Mouse (Mus musculus): Measurements from ENCODE around the gene Ltv1. TPM values are rescaled to one million over a fixed set of nuclear protein-coding genes. Genes with fewer than 3 reads are reported as not detected.
A peak's percentile ranks its signal among the peaks of the same experiment; 100 is the strongest.

Ltv1 gene
- polyA plus RNA-seq, 1 experiment from 2014 or later, result 75.6 TPM

DNA sequence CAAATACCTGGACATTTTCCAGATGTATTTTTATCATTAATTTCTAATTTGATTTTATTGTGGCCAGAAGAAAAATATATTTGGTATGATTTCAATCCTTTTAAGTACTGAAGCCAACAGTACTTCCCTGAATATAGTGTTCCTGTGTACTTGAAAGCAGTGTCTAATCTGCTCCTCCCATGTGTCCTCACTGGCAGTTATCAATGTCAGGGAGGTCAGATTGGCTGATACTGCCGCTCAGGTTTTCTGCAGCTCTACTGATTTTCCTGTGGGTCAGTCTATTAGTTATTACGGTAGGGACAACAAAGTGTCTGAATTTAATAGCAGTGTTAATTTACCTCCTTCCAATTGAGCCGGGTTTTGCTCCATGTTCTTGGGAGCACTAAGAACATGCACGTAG, 30.9 kb downstream of the Ltv1 start:
- ATAC-seq (ENCODE audit: insufficient number of reproducible peaks, insufficient read depth, low FRiP score, low read depth), result no peak
- peaks cover 12% of the 10 kb centered on the region; the same call in 1 of the 2 replicates for H3K9me3 ChIP-seq (ENCODE audit: control insufficient read depth, low read depth, low read length)
- WGBS, result 57% methylated on average over 4 of the region's 4 CpGs
- no peak overlapping the region for H3K27ac ChIP-seq (ENCODE audit: low read length)
- no peak overlapping the region for H3K4me3 ChIP-seq (ENCODE audit: low read depth, low read length)
- no peaks in the 10 kb centered on the region for H3K4me1 ChIP-seq (ENCODE audit: control insufficient read depth, insufficient read depth, low read length)
- no peaks in the 10 kb centered on the region for H3K27me3 ChIP-seq (ENCODE audit: control insufficient read depth, insufficient read depth, low read length)
- no peaks in the 10 kb centered on the region for H3K36me3 ChIP-seq (ENCODE audit: control insufficient read depth, insufficient read depth, low read length)
- no peak overlapping the region for H3K4me2 ChIP-seq (replicated peaks; ENCODE audit: low read depth, low read length)
- no peak overlapping the region for H3K9ac ChIP-seq (replicated peaks; ENCODE audit: low read depth, low read length)

DNA sequence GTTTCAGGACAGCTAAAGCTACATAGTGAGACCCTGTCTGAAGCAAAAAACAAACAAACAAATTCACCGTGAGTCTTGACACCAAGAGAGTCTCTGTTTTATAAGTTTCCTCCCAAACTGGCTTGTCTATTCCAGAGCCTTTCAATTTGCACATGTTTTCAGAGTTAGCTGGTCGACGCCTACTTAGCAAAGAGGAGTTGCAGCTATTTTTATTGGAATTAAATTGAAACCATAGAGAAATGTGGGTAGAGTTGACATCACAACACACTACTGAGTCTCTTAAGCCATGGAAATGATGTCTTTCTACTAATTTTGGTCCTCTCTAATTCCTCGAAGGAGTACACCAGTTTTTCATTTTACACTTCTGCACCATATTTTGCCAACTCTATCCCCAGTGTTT, 32.1 kb downstream of the Ltv1 start:
- H3K9me3 ChIP-seq (ENCODE audit: control insufficient read depth, low read depth, low read length), result peaks cover 12% of the 10 kb centered on the region; the same call in 1 of the 2 replicates
- no peak overlapping the region for H3K9ac ChIP-seq (replicated peaks; ENCODE audit: low read depth, low read length)
- no peak overlapping the region for H3K27ac ChIP-seq (ENCODE audit: low read length)
- no peak for ATAC-seq (ENCODE audit: insufficient number of reproducible peaks, insufficient read depth, low FRiP score, low read depth)
- 90% methylated on average over 4 of the region's 4 CpGs for WGBS
- no peaks in the 10 kb centered on the region for H3K36me3 ChIP-seq (ENCODE audit: control insufficient read depth, insufficient read depth, low read length)
- no peaks in the 10 kb centered on the region for H3K4me1 ChIP-seq (ENCODE audit: control insufficient read depth, insufficient read depth, low read length)
- H3K27me3 ChIP-seq (ENCODE audit: control insufficient read depth, insufficient read depth, low read length), result no peaks in the 10 kb centered on the region
- no peak overlapping the region for H3K4me3 ChIP-seq (ENCODE audit: low read depth, low read length)
- no peak overlapping the region for H3K4me2 ChIP-seq (replicated peaks; ENCODE audit: low read depth, low read length)

DNA sequence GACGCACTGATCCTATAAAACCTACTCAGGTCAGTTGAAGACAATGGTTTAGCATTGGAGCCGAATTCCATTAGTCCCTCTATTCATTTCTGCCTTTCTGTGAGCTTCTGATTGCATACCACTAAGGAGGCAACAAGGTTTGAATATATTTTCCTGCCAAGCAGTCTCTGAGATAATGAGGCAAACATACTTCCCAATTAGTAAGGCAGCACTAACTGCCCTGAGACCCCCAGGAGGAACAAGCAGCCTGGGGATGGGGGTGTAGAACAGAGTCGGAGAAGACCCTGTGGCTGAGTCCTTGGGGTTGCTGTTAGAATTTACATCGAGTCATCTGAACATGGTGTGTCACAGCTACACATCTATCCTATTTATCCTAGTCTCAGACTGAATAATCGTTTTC, 37.6 kb downstream of the Ltv1 start:
- Histone ChIP-seq H3K4me1 (ENCODE audit: control insufficient read depth, insufficient read depth, low read length) (peaks cover 7% of the 10 kb centered on the region; the same call in 1 of the 2 replicates), H3K27me3 (ENCODE audit: control insufficient read depth, insufficient read depth, low read length) (no peaks in the 10 kb centered on the region), H3K9ac (replicated peaks; ENCODE audit: low read depth, low read length) (no peak overlapping the region), H3K4me3 (ENCODE audit: low read depth, low read length) (no peak overlapping the region), H3K9me3 (ENCODE audit: control insufficient read depth, low read depth, low read length) (peaks cover 7% of the 10 kb centered on the region; the same call in 1 of the 2 replicates), H3K27ac (ENCODE audit: low read length) (no peak overlapping the region), H3K36me3 (ENCODE audit: control insufficient read depth, insufficient read depth, low read length) (no peaks in the 10 kb centered on the region), H3K4me2 (replicated peaks; ENCODE audit: low read depth, low read length) (no peak overlapping the region)
- WGBS, result 89% methylated on average over 5 of the region's 5 CpGs
- ATAC-seq (ENCODE audit: insufficient number of reproducible peaks, insufficient read depth, low FRiP score, low read depth), result no peak

DNA sequence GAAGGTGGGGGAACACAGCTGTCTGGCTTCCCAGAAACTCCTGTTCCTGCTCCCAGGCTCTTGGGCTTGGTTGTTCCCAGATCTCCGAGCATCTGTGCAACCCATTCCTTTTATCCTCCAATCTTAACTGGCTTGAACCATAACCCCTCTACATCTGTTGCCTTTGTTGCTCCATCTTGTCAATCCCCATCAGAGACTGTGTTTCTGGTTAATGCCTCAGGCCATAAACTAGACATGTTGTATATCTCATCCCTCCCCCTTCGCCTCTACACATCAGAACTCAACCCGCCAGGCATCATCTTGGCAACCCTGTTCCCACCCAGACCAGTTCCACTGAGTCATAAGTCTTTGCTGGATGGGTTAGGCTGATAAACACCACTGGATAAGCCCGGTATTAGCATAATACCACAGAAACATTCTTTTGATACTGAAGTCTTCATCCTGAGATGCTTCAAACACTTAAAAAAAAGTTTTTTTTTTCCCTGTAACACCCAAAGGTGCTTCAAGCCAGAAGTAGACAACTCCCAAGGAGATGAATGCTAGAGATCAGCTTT, 40.1 kb downstream of the Ltv1 start:
- Histone ChIP-seq H3K9me3 (ENCODE audit: control insufficient read depth, low read depth, low read length) (peaks cover 5% of the 10 kb centered on the region; the same call in 1 of the 2 replicates), H3K27me3 (ENCODE audit: control insufficient read depth, insufficient read depth, low read length) (no peaks in the 10 kb centered on the region), H3K27ac (ENCODE audit: low read length) (no peak overlapping the region), H3K4me1 (ENCODE audit: control insufficient read depth, insufficient read depth, low read length) (peaks cover 7% of the 10 kb centered on the region; the same call in 1 of the 2 replicates), H3K4me3 (ENCODE audit: low read depth, low read length) (no peak overlapping the region), H3K36me3 (ENCODE audit: control insufficient read depth, insufficient read depth, low read length) (no peaks in the 10 kb centered on the region), H3K4me2 (replicated peaks; ENCODE audit: low read depth, low read length) (no peak overlapping the region), H3K9ac (replicated peaks; ENCODE audit: low read depth, low read length) (no peak overlapping the region)
- no peak for ATAC-seq (ENCODE audit: insufficient number of reproducible peaks, insufficient read depth, low FRiP score, low read depth)
- WGBS, result 85% methylated on average over 4 of the region's 4 CpGs

DNA sequence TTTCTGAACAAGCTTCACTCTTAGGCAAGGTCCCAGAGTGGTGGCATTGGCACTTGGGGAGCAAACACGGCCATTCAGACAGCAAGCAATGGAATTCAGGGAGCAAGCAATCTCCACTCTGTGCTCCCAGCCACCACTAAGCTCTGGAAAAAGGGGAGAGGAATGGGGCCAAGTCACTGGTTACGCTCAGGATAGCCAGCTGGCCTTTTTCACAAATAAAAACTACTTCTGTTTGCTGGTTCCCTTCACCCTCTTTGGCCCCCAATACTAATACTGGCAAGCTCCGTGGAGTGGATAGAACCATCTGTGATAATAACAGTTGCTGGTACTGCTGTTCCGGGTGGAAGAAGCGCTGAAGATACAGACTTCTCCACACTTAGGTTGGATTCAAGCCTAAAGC, 41.6 kb downstream of the Ltv1 start:
- Histone ChIP-seq H3K4me1 (ENCODE audit: control insufficient read depth, insufficient read depth, low read length) (peaks cover 7% of the 10 kb centered on the region; the same call in 1 of the 2 replicates), H3K36me3 (ENCODE audit: control insufficient read depth, insufficient read depth, low read length) (no peaks in the 10 kb centered on the region), H3K4me2 (replicated peaks; ENCODE audit: low read depth, low read length) (no peak overlapping the region), H3K27ac (ENCODE audit: low read length) (peak overlapping the region; percentile 55; the same call in 1 of the 2 replicates), H3K27me3 (ENCODE audit: control insufficient read depth, insufficient read depth, low read length) (no peaks in the 10 kb centered on the region), H3K9me3 (ENCODE audit: control insufficient read depth, low read depth, low read length) (no peaks in the 10 kb centered on the region), H3K9ac (replicated peaks; ENCODE audit: low read depth, low read length) (no peak overlapping the region), H3K4me3 (ENCODE audit: low read depth, low read length) (no peak overlapping the region)
- 58% methylated on average over 5 of the region's 5 CpGs for WGBS
- no peak for ATAC-seq (ENCODE audit: insufficient number of reproducible peaks, insufficient read depth, low FRiP score, low read depth)

DNA sequence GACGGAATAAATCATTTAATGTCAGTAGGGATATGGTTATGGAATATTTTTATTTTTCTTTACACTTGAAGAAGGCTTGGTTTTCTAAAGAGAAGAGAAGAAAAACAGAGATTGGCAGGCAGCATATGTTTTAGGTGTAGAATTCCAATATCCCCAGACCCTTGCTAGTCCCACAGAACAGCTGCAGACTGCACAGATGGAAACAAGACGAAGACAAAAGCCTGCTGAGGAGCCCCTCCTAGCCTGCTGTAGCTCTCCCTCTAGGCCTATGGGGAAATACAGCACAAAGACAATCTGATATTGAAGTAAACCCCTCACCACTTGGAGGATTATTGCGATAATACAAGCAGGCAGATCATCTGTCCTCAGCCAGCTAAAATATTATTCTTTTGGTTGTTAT, 42.5 kb downstream of the Ltv1 start:
- Histone ChIP-seq H3K36me3 (ENCODE audit: control insufficient read depth, insufficient read depth, low read length) (no peaks in the 10 kb centered on the region), H3K4me2 (replicated peaks; ENCODE audit: low read depth, low read length) (no peak overlapping the region), H3K27me3 (ENCODE audit: control insufficient read depth, insufficient read depth, low read length) (no peaks in the 10 kb centered on the region), H3K9ac (replicated peaks; ENCODE audit: low read depth, low read length) (no peak overlapping the region), H3K27ac (ENCODE audit: low read length) (no peak overlapping the region), H3K9me3 (ENCODE audit: control insufficient read depth, low read depth, low read length) (no peaks in the 10 kb centered on the region), H3K4me1 (ENCODE audit: control insufficient read depth, insufficient read depth, low read length) (peaks cover 7% of the 10 kb centered on the region; the same call in 1 of the 2 replicates), H3K4me3 (ENCODE audit: low read depth, low read length) (no peak overlapping the region)
- WGBS, result 73% methylated on average over 3 of the region's 3 CpGs
- no peak for ATAC-seq (ENCODE audit: insufficient number of reproducible peaks, insufficient read depth, low FRiP score, low read depth)

DNA sequence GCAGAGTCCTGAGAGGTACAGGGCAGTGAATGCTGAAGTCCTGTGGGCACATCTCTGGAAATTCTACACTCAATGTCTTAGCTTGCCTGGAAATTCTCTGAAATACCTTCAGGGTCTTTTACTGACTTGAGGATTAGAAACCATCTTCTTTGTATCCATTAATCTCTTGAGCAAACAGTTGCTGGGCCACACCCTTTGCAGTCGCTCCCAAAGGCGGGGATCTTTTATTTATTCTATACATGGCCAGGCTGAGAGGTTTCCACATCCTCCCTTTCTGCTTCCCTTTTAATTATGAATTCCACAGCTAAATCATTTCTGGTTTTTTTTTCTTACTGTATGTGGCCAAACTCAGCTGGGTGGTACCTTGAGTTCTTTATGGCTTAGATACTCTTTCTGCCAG, 52.5 kb downstream of the Ltv1 start:
- Histone ChIP-seq H3K27ac (ENCODE audit: low read length) (peak overlapping the region; percentile 49; the same call in 1 of the 2 replicates), H3K9me3 (ENCODE audit: control insufficient read depth, low read depth, low read length) (no peaks in the 10 kb centered on the region), H3K36me3 (ENCODE audit: control insufficient read depth, insufficient read depth, low read length) (no peaks in the 10 kb centered on the region), H3K4me3 (ENCODE audit: low read depth, low read length) (no peak overlapping the region), H3K9ac (replicated peaks; ENCODE audit: low read depth, low read length) (no peak overlapping the region), H3K27me3 (ENCODE audit: control insufficient read depth, insufficient read depth, low read length) (no peaks in the 10 kb centered on the region), H3K4me1 (ENCODE audit: control insufficient read depth, insufficient read depth, low read length) (0 out of 2 replicates have a peak, but pooled peaks cover 6% of the 10 kb centered on the region), H3K4me2 (replicated peaks; ENCODE audit: low read depth, low read length) (no peak overlapping the region)
- 41% methylated on average over 2 of the region's 2 CpGs for whole genome bisulfite sequencing
- ATAC-seq (ENCODE audit: insufficient number of reproducible peaks, insufficient read depth, low FRiP score, low read depth), result no peak

DNA sequence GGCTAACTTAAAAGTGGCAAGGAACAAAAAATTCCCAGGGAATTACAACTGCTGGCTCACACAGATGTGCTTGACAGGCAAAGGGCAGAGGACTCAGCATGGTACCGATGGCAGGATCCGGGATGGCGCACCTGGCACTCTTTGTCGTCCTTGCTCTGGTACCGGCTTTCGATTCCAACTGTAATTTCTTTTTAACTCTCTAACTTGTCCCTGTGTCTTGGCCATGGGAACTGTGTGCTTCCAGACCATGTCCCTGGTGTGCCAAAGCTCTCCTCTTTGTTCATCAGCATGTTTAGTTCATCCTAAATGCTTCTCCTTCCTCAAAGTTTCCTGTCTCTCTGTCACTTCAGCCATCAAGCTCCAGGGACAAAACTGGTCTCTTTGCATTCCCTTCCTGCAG, 55.1 kb downstream of the Ltv1 start:
- Histone ChIP-seq H3K4me1 (ENCODE audit: control insufficient read depth, insufficient read depth, low read length) (0 out of 2 replicates have a peak, but pooled peaks cover 6% of the 10 kb centered on the region), H3K9ac (replicated peaks; ENCODE audit: low read depth, low read length) (no peak overlapping the region), H3K27me3 (ENCODE audit: control insufficient read depth, insufficient read depth, low read length) (no peaks in the 10 kb centered on the region), H3K9me3 (ENCODE audit: control insufficient read depth, low read depth, low read length) (no peaks in the 10 kb centered on the region), H3K27ac (ENCODE audit: low read length) (no peak overlapping the region), H3K36me3 (ENCODE audit: control insufficient read depth, insufficient read depth, low read length) (no peaks in the 10 kb centered on the region), H3K4me2 (replicated peaks; ENCODE audit: low read depth, low read length) (no peak overlapping the region), H3K4me3 (ENCODE audit: low read depth, low read length) (no peak overlapping the region)
- 94% methylated on average over 6 of the region's 6 CpGs for WGBS
- no peak for ATAC-seq (ENCODE audit: insufficient number of reproducible peaks, insufficient read depth, low FRiP score, low read depth)

DNA sequence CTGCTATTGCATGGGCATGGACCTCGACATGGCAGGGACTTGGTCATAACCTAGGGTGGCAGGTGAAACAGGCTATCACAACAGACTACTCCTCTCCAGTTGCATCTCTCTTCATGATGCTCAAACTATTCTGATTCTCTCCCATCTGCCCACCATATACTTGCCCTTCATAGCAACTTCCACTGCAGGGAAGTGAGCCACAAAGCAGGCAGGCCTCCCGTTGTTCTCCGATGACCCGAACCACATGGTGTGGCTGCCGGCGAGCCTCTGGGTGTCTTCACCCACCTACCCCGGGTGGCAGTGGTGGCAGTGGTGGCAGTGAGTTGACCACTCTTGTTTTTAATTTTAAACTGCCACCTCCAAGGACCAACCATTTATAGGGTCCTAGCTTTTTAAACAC, 57.2 kb downstream of the Ltv1 start:
- WGBS, result 92% methylated on average over 7 of the region's 7 CpGs
- no peak overlapping the region for H3K9ac ChIP-seq (replicated peaks; ENCODE audit: low read depth, low read length)

More for the DNA sequence above, 57.2 kb downstream of the Ltv1 start:
- H3K9me3 ChIP-seq (ENCODE audit: control insufficient read depth, low read depth, low read length), result no peaks in the 10 kb centered on the region
- no peak for ATAC-seq (ENCODE audit: insufficient number of reproducible peaks, insufficient read depth, low FRiP score, low read depth)
- no peak overlapping the region for H3K4me3 ChIP-seq (ENCODE audit: low read depth, low read length)
- 0 out of 2 replicates have a peak, but pooled peaks cover 6% of the 10 kb centered on the region for H3K4me1 ChIP-seq (ENCODE audit: control insufficient read depth, insufficient read depth, low read length)
- H3K4me2 ChIP-seq (replicated peaks; ENCODE audit: low read depth, low read length), result no peak overlapping the region
- H3K27me3 ChIP-seq (ENCODE audit: control insufficient read depth, insufficient read depth, low read length), result no peaks in the 10 kb centered on the region
- no peaks in the 10 kb centered on the region for H3K36me3 ChIP-seq (ENCODE audit: control insufficient read depth, insufficient read depth, low read length)
- H3K27ac ChIP-seq (ENCODE audit: low read length), result no peak overlapping the region
